Mouse (Mus musculus) embryonic facial prominence, embryonic 11.5 days (tissue): ENCODE measurements around the gene Lemd1. TPM values are rescaled to one million over a fixed set of nuclear protein-coding genes. Genes with fewer than 3 reads are reported as not detected.

Experiments
- ATAC-seq: fragments of 200-750 bp; cut with Nextera tagmentation; replicated peaks from 2 replicates; pipeline ENCODE4 v1.8.0; 2017; ENCODE audit warnings: low read depth; ENCODE audit not compliant: insufficient number of reproducible peaks, low FRiP score, low TSS enrichment
- DNase-seq: peaks from one replicate; pipeline ENCODE4 v3.0.0-alpha.2; 2015; ENCODE audit warnings: low spot score
- H3K27ac ChIP-seq: fragments of 300-500 bp; sonication (generic); replicated peaks from 2 replicates; pipeline ENCODE4 v1.5.1; 2014; ENCODE audit warnings: mild to moderate bottlenecking, low read depth, low read length, control low read depth
- H3K27me3 ChIP-seq: fragments of 300-500 bp; sonication (generic); 2 replicates; pipeline ENCODE4 v1.6.1; 2014; ENCODE audit warnings: mild to moderate bottlenecking, low read length, moderate library complexity, mixed read lengths; ENCODE audit not compliant: control insufficient read depth, insufficient read depth
- H3K36me3 ChIP-seq: fragments of 300-500 bp; sonication (generic); replicated peaks from 2 replicates; pipeline ENCODE4 v1.6.1; 2014; ENCODE audit warnings: low read depth, mild to moderate bottlenecking, low read length, moderate library complexity, mixed read lengths; ENCODE audit not compliant: control insufficient read depth, insufficient read depth
- H3K4me1 ChIP-seq: fragments of 300-500 bp; sonication (generic); 2 replicates; pipeline ENCODE4 v1.6.1; 2014; ENCODE audit warnings: low read length, mixed read lengths; ENCODE audit not compliant: control insufficient read depth, insufficient read depth
- H3K4me2 ChIP-seq: fragments of 300-500 bp; sonication (generic); 2 replicates; pipeline ENCODE4 v1.6.1; 2014; ENCODE audit warnings: low read depth, mild to moderate bottlenecking, control low read depth, low read length, moderate library complexity
- H3K4me3 ChIP-seq: fragments of 300-500 bp; sonication (generic); 2 replicates; pipeline ENCODE4 v1.5.1; 2014; ENCODE audit warnings: low read depth, low read length, control low read depth
- H3K9ac ChIP-seq: fragments of 300-500 bp; sonication (generic); replicated peaks from 2 replicates; pipeline ENCODE4 v1.6.1; 2014; ENCODE audit warnings: mild to moderate bottlenecking, control low read depth, low read length
- H3K9me3 ChIP-seq: fragments of 300-500 bp; sonication (generic); replicated peaks from 2 replicates; pipeline ENCODE4 v1.6.1; 2016; ENCODE audit warnings: mild to moderate bottlenecking, low read length, inconsistent platforms, mixed read lengths; ENCODE audit not compliant: control insufficient read depth
- WGBS: fragments of 180-500 bp; shearing (Covaris S2); extraction: QIAGEN DNeasy Blood & Tissue Kit; methylation state at CpG from one replicate; pipeline ENCODE4 v1.1.7; 2014; 5-methylcytosine and 5-hydroxymethylcytosine counted together
- polyA plus RNA-seq: library from polyadenylated mRNA; unstranded; fragments of >200 nt; fragmentation: Nextera tagmentation; extraction: Ambion mirVana; gene quantifications from 2 replicates; pipeline ENCODE4 v1.2.1, GENCODE M21; 2014

Lemd1 gene
- polyA plus RNA-seq, 1 experiment from 2014 or later = 1.1 TPM

GRCm38 (mm10) chr1:132150171-132150570 lies 41.1 kb upstream of the Lemd1 start:
- WGBS = 53% methylated on average over 1 of the region's 1 CpGs
- ATAC-seq = no peak

GRCm38 (mm10) chr1:132150817-132151601 lies 40.2 kb upstream of the Lemd1 start:
- H3K36me3 ChIP-seq = no peaks in the 10 kb centered on the region
- no peak overlapping the region for H3K27ac ChIP-seq
- DNase-seq (no peak), ATAC-seq (no peak)
- 72% methylated on average over 15 of the region's 15 CpGs for WGBS
- H3K9me3 ChIP-seq = no peaks in the 10 kb centered on the region
- H3K4me2 ChIP-seq = no peak overlapping the region
- H3K4me3 ChIP-seq = no peak overlapping the region
- no peaks in the 10 kb centered on the region for H3K27me3 ChIP-seq
- H3K9ac ChIP-seq = no peak overlapping the region
- H3K4me1 ChIP-seq = no peaks in the 10 kb centered on the region; the same call in 1 of the 2 replicates

More at GRCm38 (mm10) chr1:132150171-132150570, 41.1 kb upstream of the Lemd1 start:
- Histone ChIP-seq H3K9me3 (no peaks in the 10 kb centered on the region), H3K4me2 (no peak overlapping the region), H3K9ac (no peak overlapping the region), H3K4me3 (no peak overlapping the region), H3K27ac (no peak overlapping the region), H3K27me3 (no peaks in the 10 kb centered on the region), H3K4me1 (no peaks in the 10 kb centered on the region; the same call in 1 of the 2 replicates), H3K36me3 (no peaks in the 10 kb centered on the region)
- DNase-seq = no peak

- Histone ChIP-seq H3K27me3 (no peaks in the 10 kb centered on the region), H3K4me1 (no peaks in the 10 kb centered on the region; the same call in 1 of the 2 replicates), H3K4me3 (no peak overlapping the region), H3K27ac (no peak overlapping the region), H3K4me2 (no peak overlapping the region), H3K9ac (no peak overlapping the region), H3K36me3 (no peaks in the 10 kb centered on the region), H3K9me3 (no peaks in the 10 kb centered on the region)
- WGBS = 62% methylated on average over 2 of the region's 2 CpGs
- DNase-seq (no peak), ATAC-seq (no peak)
These were observed 39.3 kb upstream of the Lemd1 start for GRCm38 (mm10) chr1:132151908-132152307.

- Histone ChIP-seq H3K9me3 (no peaks in the 10 kb centered on the region), H3K4me1 (no peaks in the 10 kb centered on the region; the same call in 1 of the 2 replicates), H3K36me3 (no peaks in the 10 kb centered on the region), H3K27me3 (peaks cover 5% of the 10 kb centered on the region), H3K27ac (no peak overlapping the region), H3K9ac (no peak overlapping the region; the same call in 1 of the 2 replicates), H3K4me2 (no peak overlapping the region), H3K4me3 (no peak overlapping the region)
- DNase-seq = no peak
- no peak for ATAC-seq
- WGBS = 25% methylated on average over 15 of the region's 15 CpGs
These were observed 38.0 kb upstream of the Lemd1 start for GRCm38 (mm10) chr1:132153086-132153690.

- no peak overlapping the region; the same call in 1 of the 2 replicates for H3K9ac ChIP-seq
- no peak overlapping the region for H3K27ac ChIP-seq
- no peaks in the 10 kb centered on the region for H3K36me3 ChIP-seq
- WGBS = 18% methylated on average over 8 of the region's 8 CpGs
- H3K4me3 ChIP-seq = no peak overlapping the region
- no peaks in the 10 kb centered on the region; the same call in 1 of the 2 replicates for H3K4me1 ChIP-seq
- DNase-seq (no peak), ATAC-seq (no peak)
- no peak overlapping the region for H3K4me2 ChIP-seq
- H3K9me3 ChIP-seq = no peaks in the 10 kb centered on the region
- peaks cover 5% of the 10 kb centered on the region for H3K27me3 ChIP-seq
These were observed 37.5 kb upstream of the Lemd1 start for GRCm38 (mm10) chr1:132153691-132154090.

- H3K27ac ChIP-seq = no peak overlapping the region
- 0 out of 2 replicates have a peak, but pooled peaks have one; percentile 45 for ATAC-seq
- no peaks in the 10 kb centered on the region; the same call in 1 of the 2 replicates for H3K4me1 ChIP-seq
- peak; percentile 93 for DNase-seq
- no peak overlapping the region for H3K4me3 ChIP-seq
- 10% methylated on average over 6 of the region's 6 CpGs for WGBS
- no peak overlapping the region for H3K9ac ChIP-seq
- H3K9me3 ChIP-seq = no peaks in the 10 kb centered on the region
- peaks cover 5% of the 10 kb centered on the region for H3K27me3 ChIP-seq
- H3K4me2 ChIP-seq = no peak overlapping the region
- no peaks in the 10 kb centered on the region for H3K36me3 ChIP-seq
These were observed 35.5 kb upstream of the Lemd1 start for GRCm38 (mm10) chr1:132155737-132156136.

GRCm38 (mm10) chr1:132157016-132157781 lies 34.0 kb upstream of the Lemd1 start:
- 25% methylated on average over 14 of the region's 14 CpGs for WGBS
- peak; percentile 76 for ATAC-seq
- Histone ChIP-seq H3K9me3 (no peaks in the 10 kb centered on the region), H3K9ac (0 out of 2 replicates have a peak overlapping the region, but pooled peaks have one; percentile 13), H3K27me3 (peaks cover 5% of the 10 kb centered on the region), H3K4me1 (no peaks in the 10 kb centered on the region; the same call in 1 of the 2 replicates), H3K4me2 (peak overlapping the region; percentile 25; the same call in 1 of the 2 replicates), H3K36me3 (no peaks in the 10 kb centered on the region), H3K27ac (no peak overlapping the region), H3K4me3 (no peak overlapping the region)
- DNase-seq = peak; percentile 91
